In the genomic region with DNA sequence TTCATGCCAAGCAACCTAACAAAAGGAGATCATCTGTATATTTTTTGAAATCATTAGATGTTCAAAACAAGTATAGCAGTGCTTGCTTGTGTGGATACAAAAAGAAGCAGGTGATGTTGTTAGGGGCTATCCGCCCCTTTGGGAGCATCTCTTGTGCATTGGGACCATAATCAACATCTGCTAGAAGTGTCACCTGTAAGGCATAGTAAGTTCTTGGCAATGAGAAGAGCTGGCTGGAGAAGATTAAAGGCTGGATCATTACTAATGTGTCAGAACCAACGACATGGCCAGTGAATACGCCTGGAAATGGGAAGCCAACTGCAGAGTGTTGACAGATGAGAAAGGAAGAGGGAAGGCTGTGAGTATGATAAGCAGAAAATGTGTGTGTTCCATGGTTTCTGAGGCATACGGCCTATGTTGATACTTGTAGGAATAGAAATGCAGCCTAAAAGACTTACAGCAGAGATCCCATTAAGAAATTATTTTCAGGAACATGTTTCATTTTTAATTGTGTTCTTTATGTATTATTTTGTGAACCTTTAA, we compare ENCODE assay signal across 13 mouse cellular contexts.
DNase-seq lines count a peak whose midpoint lies in the region; ATAC-seq and TF ChIP-seq lines count a peak whose summit lies in the region.
"Had no signal": no experiment of that assay in that cellular context is flagged by ENCODE, and none has a peak within 500 bp of the region (broad histone marks: within the 10 kb centered on the region; RNA-seq: fewer than 3 reads in every experiment).

No protein-coding gene starts in this region.

- DNase-seq in cerebellum, adult 9-10 months: peak; percentile 13
- no peak for DNase-seq in cerebellum, adult 11 months
- no peak for DNase-seq in layer of hippocampus, adult 2 months (ENCODE audit: low spot score in 2 of 2)
- no peak for DNase-seq in layer of hippocampus, adult 11-12 months (ENCODE audit: low spot score)
- DNase-seq in ovary, adult 18-20 months (ENCODE audit: low spot score): no peak
- no peak for DNase-seq in frontal cortex, postnatal 25 days (ENCODE audit: low spot score in 2 of 2)
- DNase-seq: heart, adult 2 months; kidney, adult 11 months; thymus, postnatal 25 days had no signal

- no peaks in the 10 kb centered on the region for H3K27me3 ChIP-seq in forebrain, embryonic 15.5 days
- no peaks in the 10 kb centered on the region for H3K27me3 ChIP-seq in neural tube, embryonic 13.5 days
- H3K27me3 ChIP-seq: liver, embryonic 12.5 days had no signal

- H3K36me3 ChIP-seq in forebrain, embryonic 15.5 days: no peaks in the 10 kb centered on the region
- H3K36me3 ChIP-seq in neural tube, embryonic 13.5 days: 0 out of 2 replicates have a peak, but pooled peaks cover under 1% of the 10 kb centered on the region
- H3K36me3 ChIP-seq: liver, embryonic 12.5 days had no signal

- no peak for TF ChIP-seq CTCF in layer of hippocampus, adult 2 months (conservative IDR thresholded peaks at IDR 0.05)

- ATAC-seq in forebrain, embryonic 15.5 days (replicated peaks): no peak
- ATAC-seq in neural tube, embryonic 13.5 days (ENCODE audit: low read depth): 0 out of 2 replicates have a peak, but pooled peaks have one; percentile 11
- ATAC-seq: liver, embryonic 12.5 days had no signal

- peak overlapping the region; percentile 85 for H3K27ac ChIP-seq in layer of hippocampus, adult 2 months
- H3K27ac ChIP-seq in forebrain, embryonic 15.5 days (replicated peaks): peak overlapping the region; percentile 69
- peak overlapping the region; percentile 67 for H3K27ac ChIP-seq in neural tube, embryonic 13.5 days (replicated peaks)
- H3K27ac ChIP-seq: heart, adult 2 months; liver, embryonic 12.5 days had no signal

- H3K4me2 ChIP-seq in forebrain, embryonic 15.5 days (replicated peaks): peak overlapping the region; percentile 34
- peak overlapping the region; percentile 46 for H3K4me2 ChIP-seq in neural tube, embryonic 13.5 days
- H3K4me2 ChIP-seq: liver, embryonic 12.5 days had no signal

- H3K9ac ChIP-seq in forebrain, embryonic 15.5 days (replicated peaks): no peak overlapping the region
- H3K9ac ChIP-seq in neural tube, embryonic 13.5 days: 0 out of 2 replicates have a peak overlapping the region, but pooled peaks have one; percentile 22
- H3K9ac ChIP-seq: liver, embryonic 12.5 days had no signal

- H3K9me3 ChIP-seq in forebrain, embryonic 15.5 days: no peaks in the 10 kb centered on the region
- no peaks in the 10 kb centered on the region for H3K9me3 ChIP-seq in neural tube, embryonic 13.5 days
- H3K9me3 ChIP-seq: liver, embryonic 12.5 days had no signal

- H3K4me1 ChIP-seq in forebrain, embryonic 15.5 days: peaks cover 17% of the 10 kb centered on the region
- peaks cover 14% of the 10 kb centered on the region for H3K4me1 ChIP-seq in neural tube, embryonic 13.5 days (replicated peaks)
- H3K4me1 ChIP-seq: liver, embryonic 12.5 days had no signal

- 32% methylated on average over 4 of the region's 4 CpGs for WGBS in forebrain, embryonic 15.5 days
- WGBS in neural tube, embryonic 13.5 days: 41% methylated on average over 4 of the region's 4 CpGs

- H3K4me3 ChIP-seq in layer of hippocampus, adult 2 months: peak overlapping the region; percentile 47
- peak overlapping the region; percentile 12 for H3K4me3 ChIP-seq in forebrain, embryonic 15.5 days
- peak overlapping the region; percentile 18 for H3K4me3 ChIP-seq in neural tube, embryonic 13.5 days
- H3K4me3 ChIP-seq: erythroblast, embryonic 14.5 days; heart, adult 2 months; liver, embryonic 12.5 days had no signal
